Mouse (Mus musculus) heart, adult 9 months (tissue): ENCODE results near the gene Dnase2a.

ENCODE experiments used
- DNase-seq, 2 experiments: peaks; one replicate each; pipeline ENCODE4 v3.0.0; 2022; ENCODE audit warnings: low spot score in 2 of 2

The Dnase2a gene

DNA sequence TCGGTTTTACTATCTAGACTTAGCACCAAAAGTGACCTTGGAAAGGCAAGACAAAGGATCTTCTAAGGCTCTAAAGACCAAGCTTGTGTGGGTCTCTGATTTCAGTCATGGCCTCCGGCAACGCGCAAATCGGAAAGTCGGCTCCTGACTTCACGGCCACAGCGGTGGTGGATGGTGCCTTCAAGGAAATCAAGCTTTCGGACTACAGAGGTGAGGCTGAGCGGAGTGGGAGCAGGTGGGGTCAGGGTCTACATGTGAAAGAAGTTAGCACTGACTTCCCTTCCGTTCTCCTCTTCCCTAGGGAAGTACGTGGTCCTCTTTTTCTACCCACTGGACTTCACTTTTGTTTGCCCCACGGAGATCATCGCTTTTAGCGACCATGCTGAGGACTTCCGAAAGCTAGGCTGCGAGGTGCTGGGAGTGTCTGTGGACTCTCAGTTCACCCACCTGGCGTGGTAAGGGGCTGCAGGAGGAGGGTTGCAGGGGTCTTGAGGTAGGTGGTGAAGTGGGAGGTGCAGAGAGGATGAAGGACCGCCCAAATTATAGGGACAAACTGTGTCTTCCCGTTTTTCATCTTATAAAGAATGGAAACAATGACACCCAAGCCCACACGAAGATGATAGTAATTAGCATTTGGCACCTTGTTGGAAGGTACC, 61.9 kb downstream of the Dnase2a start:
- no peak for DNase-seq

DNA sequence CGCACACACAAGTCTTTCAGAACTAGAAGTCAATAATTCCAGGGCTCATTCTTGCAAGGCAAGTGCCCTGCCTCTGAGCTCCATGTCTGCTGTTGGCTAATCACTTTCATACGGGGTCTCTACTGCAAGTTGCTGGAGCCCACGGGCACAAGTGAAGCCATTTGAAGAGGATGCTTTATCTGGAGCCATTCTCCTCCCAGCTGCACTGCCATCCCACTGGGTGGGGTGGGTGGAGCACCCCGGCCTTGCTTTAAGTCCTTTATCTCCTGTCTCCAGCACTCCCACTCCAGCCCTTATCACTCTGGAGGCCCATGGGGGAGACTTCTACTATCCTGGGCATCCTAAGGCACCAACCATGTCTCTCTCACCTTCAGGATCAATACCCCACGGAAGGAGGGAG, 62.6 kb downstream of the Dnase2a start:
- no peak for DNase-seq
